Mouse (Mus musculus) gastrocnemius, postnatal 10 days (tissue): ENCODE data around the gene Slc17a7. TPM values are rescaled to one million over a fixed set of nuclear protein-coding genes. Genes with fewer than 3 reads are reported as not detected.

ENCODE experiments used
- DNase-seq: peaks from one replicate; pipeline ENCODE4 v3.0.0; 2021; ENCODE audit warnings: mixed read lengths
- total RNA-seq, 2 experiments: library from RNA; stranded (reverse); gene quantifications; 2 replicates each; pipeline ENCODE4 v1.2.3; 2021

Slc17a7 gene
- total RNA-seq, 2 experiments from 2014 or later, result 4.7 to 4.9 TPM

DNA sequence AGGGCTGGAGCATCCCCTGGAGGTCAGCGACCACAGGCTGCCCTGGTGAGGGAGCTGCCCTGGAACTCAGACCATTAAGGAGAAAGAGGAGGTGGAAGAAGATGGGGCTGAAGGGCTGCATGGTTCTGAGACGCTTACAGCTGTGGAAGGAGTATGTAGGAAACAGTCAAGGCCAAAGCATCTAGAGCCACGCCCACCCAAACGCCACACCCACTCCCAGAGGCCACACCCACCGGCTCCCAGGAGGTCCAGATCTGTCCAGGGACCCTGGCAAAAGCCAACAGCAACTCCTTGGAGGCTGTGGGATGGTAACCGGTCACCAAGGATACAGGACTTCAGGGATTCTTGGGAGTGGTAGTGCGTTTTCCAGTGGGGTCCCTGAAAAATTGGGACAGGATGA lies 14.8 kb downstream of the Slc17a7 start:
- no peak for DNase-seq

- no peak for DNase-seq
Measured at GRCm38 (mm10) chr7:45179469-45179868, 15.7 kb downstream of the Slc17a7 start, which contains the start of gene Gfy. Gene Gfy (minus strand): TSS chr7:45179569.

DNA sequence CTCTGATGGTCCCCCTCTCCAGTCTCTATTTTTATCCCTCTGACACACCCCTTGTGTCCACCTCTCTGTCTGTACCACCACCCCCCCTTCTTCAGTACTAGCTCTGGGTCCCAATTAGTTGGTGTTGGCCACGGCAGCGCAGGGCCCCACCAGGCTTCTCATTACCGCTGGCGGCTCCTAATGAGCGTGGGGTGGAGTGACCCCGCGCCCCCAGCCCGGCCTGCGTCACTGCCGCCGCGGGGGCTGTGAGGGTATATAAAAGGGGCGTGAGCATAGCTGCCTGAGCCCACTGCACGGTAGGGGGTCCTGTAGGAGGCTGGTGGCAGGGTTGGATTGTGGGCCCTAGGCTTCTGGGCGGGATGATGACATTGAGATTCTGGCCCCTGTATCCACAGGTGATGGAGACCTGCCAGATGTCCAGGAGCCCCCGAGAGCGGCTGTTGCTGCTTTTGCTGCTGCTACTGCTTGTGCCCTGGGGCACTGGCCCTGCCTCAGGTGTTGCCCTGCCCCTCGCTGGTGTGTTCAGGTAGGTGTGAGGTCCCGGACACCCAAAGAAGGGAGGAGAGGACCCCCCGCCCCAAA lies 17.2 kb downstream of the Slc17a7 start, which contains the start of gene Pth2:
Pth2 (plus strand) TSS at position 100 of the 582 bp plus-strand sequence.
- DNase-seq, result no peak

DNA sequence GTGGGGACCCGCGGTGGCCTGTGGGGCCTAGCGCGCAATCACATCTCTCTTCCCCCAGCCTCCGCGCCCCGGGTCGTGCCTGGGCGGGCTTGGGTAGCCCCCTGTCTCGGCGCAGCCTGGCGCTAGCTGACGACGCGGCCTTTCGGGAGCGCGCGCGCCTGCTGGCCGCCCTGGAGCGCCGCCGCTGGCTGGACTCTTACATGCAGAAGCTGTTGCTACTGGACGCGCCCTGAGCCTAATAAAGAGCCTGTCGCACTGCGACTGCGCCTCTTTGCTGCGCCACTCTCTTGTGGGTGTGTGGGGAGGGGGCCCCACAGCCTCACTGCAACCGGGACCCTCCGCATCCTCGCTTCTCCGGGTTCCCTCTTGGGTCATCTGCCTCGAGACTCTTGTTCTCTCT lies 17.8 kb downstream of the Slc17a7 start:
- DNase-seq, result no peak

DNA sequence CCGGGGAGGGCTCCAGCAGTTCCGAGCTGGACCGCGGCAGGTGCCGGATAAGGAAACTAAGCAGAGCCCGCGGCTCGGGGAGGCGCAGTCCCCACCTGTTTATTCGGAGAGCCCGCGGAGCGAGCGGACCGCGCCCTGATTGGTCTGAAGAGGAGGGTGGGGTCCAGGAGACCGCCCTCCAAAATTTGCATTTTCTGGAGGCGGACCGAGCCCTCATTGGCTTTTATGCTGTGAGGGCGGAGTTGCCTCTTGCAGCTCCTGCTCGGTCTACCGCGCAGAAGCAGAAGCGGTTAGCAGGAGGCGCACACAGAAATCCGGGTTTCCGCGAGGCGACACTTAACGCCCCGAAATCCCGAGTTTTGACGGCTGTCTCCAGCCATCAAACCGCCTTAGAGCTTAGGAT lies 18.5 kb downstream of the Slc17a7 start:
- peak; percentile 79 for DNase-seq

DNA sequence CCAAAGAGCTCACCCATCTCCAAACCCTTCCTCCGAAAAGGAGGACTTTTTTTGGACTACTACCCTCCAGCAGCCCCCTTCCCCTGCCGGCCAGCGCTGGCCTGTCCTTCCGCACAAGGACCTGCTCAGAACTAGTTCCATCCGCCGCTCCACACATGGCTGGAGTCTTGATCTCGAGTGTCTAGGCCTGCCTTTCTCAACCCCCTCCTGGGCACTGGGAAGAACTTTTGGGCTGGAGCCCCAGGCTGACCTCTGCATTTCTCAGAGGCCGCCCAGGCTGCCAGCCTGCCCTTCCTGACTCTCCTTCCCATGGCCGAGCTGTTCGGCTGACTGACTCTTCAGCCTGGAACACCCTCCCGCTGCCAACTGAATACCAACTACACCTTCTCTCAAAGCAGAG lies 18.9 kb downstream of the Slc17a7 start:
- no peak for DNase-seq

DNA sequence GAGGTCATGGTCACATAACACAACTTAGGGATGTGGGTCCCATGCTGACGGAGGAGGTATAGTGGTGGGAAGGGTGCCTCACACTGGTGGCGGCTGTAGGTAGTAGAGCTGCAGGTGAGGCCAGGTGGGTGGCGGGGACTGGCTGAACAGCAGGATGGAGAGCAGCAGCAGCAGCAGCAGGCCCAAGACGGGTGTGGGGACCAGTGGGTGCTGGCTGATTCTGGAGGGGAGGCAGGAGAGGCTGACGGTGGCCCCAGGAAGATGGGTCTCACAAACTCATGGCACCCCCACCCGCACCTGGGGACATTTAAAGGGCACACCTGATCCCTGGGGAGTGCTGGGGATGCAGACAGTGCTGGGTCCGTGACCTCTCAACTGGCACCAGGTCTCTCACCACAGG lies 19.9 kb downstream of the Slc17a7 start:
- DNase-seq, result no peak

GRCm38 (mm10) chr7:45185921-45186320 lies 22.2 kb downstream of the Slc17a7 start:
- no peak for DNase-seq

DNA sequence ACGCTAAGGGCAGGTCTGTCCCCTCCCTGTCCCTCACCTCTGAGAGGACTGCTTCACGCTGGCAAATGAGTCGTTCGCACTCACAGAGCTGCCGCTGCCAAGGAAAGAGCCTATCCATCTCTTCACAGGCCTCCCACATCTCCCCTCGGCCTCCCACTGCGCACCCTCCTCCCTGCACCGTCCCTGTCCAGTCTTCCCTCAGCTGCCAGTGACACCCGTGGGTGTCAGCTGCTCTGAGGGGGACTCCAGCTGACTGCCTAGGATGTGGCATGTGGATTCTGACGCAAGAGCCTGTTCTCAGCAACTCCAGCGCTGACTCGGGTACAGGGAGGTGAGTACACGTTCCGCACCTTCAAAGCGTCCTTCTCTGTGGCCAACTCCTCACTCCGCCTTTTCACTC lies 25.9 kb downstream of the Slc17a7 start:
- no peak for DNase-seq

DNA sequence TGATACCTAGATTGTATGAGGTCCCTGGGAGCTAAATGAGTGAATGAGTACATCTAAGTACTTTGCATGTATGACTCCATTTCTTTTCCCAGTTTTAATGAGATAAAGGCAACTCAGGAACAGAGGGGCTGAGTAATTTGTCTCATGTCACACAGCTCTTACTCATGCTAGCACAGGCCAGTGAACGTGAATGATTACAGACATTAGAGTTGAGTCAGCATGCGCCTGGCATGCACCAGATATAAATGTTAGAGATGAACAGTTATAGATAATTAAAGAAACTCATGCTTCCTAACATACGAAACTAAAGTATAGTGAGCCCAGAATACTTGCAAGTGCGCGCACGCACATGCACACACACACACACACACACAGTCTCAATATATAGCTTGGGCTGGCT lies 26.4 kb downstream of the Slc17a7 start:
- no peak for DNase-seq

GRCm38 (mm10) chr7:45191161-45191560 lies 27.4 kb downstream of the Slc17a7 start:
- no peak for DNase-seq

GRCm38 (mm10) chr7:45191803-45192363 lies 28.1 kb downstream of the Slc17a7 start:
- peak; percentile 54 for DNase-seq

DNA sequence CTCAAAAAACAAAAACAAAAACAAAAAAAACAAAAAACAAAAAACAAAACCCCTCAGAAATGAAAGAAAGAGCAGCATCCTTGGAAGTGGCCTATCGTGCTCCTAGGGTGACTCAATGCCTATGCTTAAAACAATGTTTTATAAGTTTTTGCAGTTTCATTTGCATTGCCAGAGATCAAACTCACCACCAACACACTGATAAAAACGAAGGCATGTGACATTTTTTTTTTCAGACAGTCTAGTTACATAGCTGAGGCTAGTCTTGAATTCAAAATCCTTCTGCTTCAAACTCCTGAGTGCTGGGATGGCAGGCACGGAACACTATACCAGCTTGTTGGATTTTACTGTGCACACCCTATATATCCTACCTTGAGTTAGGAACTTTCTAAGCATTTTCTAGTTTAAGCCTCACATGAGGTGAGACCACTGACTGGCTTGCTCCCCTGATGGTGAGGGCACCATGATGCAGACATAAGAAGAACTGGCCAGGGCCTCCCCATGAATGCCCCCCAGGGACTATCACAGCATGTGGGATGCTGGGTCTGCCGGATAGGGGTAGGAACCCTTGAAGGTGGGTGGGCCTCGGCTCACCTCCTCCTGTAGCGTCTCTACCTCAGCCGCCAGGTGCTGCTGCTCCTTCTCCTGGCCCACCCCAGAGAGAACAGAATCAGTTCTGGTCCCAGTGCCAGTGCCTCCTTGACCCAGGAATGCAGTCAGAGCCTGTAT lies 29.0 kb downstream of the Slc17a7 start:
- no peak for DNase-seq

- no peak for DNase-seq
Measured at GRCm38 (mm10) chr7:45193406-45193805, 29.7 kb downstream of the Slc17a7 start.

- no peak for DNase-seq
Measured at GRCm38 (mm10) chr7:45193871-45194785, 30.4 kb downstream of the Slc17a7 start.

DNA sequence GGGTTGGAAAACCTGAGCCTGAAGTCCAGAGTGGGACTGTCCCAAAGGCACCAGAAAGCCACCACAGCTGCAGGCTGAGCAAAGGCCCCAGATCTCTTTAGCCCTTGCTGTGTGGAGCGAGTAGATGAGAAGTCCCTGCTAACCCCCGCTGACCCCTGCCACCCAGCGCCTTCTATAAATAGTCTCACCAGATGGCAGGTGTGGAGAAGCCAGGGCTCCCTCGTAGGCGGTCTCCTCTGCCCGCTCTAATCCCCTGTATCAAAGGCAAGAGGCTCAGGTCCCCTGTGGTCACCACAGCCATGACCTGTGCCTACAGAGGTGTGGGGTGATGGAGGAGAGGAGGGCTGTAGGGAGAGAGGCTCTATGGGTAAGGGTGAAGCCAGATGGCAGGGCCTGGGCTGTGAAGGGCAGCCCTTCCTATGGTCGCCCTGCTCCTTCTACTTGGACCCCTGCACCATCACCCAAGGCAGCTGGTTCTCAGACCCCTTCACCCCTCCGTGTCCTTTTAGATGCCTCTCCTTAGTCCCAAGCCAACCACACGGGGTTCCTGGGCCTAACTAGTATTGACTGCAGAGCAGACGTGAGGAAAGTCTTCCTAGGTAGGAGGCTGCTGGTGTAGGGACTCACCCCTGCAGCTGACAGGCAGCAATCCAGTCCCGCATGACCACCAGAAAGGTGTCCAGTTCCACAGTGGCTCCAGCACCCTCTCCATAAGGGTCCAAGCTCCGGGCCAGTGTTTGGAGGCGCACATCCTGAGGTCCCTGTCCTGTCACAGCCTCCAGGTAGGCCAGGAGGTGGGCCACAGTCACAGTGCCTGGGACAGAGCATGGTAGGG lies 31.8 kb downstream of the Slc17a7 start:
- no peak for DNase-seq

- no peak for DNase-seq
Measured at GRCm38 (mm10) chr7:45196176-45196535, 32.4 kb downstream of the Slc17a7 start.

DNA sequence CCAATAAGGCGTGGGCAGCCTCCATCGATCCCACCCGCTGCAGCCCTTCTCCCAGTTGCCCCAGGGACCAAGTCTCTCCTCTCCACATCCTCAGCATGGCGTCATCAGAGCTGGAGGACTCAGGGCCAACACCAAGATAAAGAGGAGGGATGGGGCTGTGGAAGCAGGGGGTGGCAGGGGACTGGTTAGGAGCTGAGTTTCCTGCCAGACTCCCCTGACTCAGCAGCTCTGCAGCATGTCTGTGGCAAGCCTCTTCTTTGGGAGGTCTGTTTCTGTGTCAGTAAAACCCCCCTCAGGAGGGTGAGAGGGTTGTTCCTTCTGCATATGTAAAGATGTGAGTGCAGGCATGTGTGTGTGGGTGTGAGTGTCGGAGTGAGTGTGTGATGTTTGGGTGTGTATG lies 33.2 kb downstream of the Slc17a7 start:
- no peak for DNase-seq

- DNase-seq, result peak; percentile 74
Measured at GRCm38 (mm10) chr7:45198435-45198834, 34.7 kb downstream of the Slc17a7 start.

GRCm38 (mm10) chr7:45198961-45199360 lies 35.2 kb downstream of the Slc17a7 start:
- DNase-seq, result no peak

DNA sequence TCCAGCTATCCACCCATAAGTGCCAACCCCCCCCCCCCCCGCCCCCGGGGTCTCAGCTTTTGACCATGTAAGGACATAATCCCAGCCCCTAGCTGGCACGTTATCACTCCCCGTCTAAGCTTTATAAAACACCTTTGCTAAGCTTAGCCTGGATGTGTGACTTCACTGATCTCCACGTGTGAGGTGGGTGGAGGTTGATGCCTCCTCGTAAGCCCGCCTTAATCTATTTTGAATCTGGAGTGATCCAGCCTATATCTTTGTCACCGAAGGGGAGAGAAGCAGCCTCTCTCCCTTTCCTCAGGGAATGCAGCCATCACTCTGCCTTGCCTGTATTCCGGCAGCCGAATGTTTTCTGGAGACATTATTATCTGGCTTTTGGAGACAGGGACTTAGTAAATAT lies 38.9 kb downstream of the Slc17a7 start:
- DNase-seq, result no peak
